Mouse (Mus musculus) liver, embryonic 14.5 days (tissue): ENCODE results near the gene Dnajb6. TPM values are rescaled to one million over a fixed set of nuclear protein-coding genes. Genes with fewer than 3 reads are reported as not detected.

ENCODE experiments used
- ATAC-seq: fragments of 200-750 bp; cut with Nextera tagmentation; 2 replicates; pipeline ENCODE4 v1.8.0; 2017; ENCODE audit warnings: moderate number of reproducible peaks, mild to moderate bottlenecking, moderate library complexity; ENCODE audit not compliant: insufficient read depth
- DNase-seq, 3 experiments: peaks; one replicate each; pipeline ENCODE4 v3.0.0-alpha.2; 2012 to 2013; ENCODE audit warnings: low read depth in 3 of 3, low spot score in 3 of 3
- H3K27ac ChIP-seq: fragments of 300-500 bp; sonication (generic); 2 replicates; pipeline ENCODE4 v1.5.1; 2014; ENCODE audit warnings: moderate library complexity, mild to moderate bottlenecking, control low read depth, inconsistent platforms
- H3K27me3 ChIP-seq: fragments of 300-500 bp; sonication (generic); 2 replicates; pipeline ENCODE4 v1.6.1; 2014; ENCODE audit warnings: mild to moderate bottlenecking, low read length, moderate library complexity; ENCODE audit not compliant: control insufficient read depth, insufficient read depth
- H3K36me3 ChIP-seq: fragments of 300-500 bp; sonication (generic); replicated peaks from 2 replicates; pipeline ENCODE4 v1.6.1; 2014; ENCODE audit warnings: low read depth; ENCODE audit not compliant: control insufficient read depth, insufficient read depth
- H3K4me1 ChIP-seq, 2 experiments: fragments of 200-500 bp in 1 of 2; fragments of 300-500 bp in 1 of 2; sonication (generic) in 1 of 2; replicated peaks; 2 replicates each; pipeline ENCODE4 v1.6.1; 2012 to 2014; ENCODE audit warnings: antibody characterized with exemption in 1 of 2, inconsistent platforms in 1 of 2, low read length in 1 of 2; ENCODE audit not compliant: control insufficient read depth in 2 of 2, insufficient read depth in 2 of 2
- H3K4me2 ChIP-seq: fragments of 300-500 bp; sonication (generic); 2 replicates; pipeline ENCODE4 v1.6.1; 2014; ENCODE audit warnings: low read depth, mild to moderate bottlenecking, control low read depth, moderate library complexity
- H3K4me3 ChIP-seq, 2 experiments: fragments of 200-500 bp in 1 of 2; fragments of 300-500 bp in 1 of 2; sonication (generic) in 1 of 2; 2 replicates each; pipeline ENCODE4 v1.5.1; 2012 to 2014; ENCODE audit warnings: low read depth in 2 of 2, low read length in 2 of 2, mild to moderate bottlenecking in 2 of 2, control low read depth in 1 of 2, inconsistent platforms in 1 of 2, moderate library complexity in 1 of 2; ENCODE audit not compliant: insufficient read depth in 1 of 2
- H3K9ac ChIP-seq: fragments of 300-500 bp; sonication (generic); replicated peaks from 2 replicates; pipeline ENCODE4 v1.6.1; 2014; ENCODE audit warnings: mild to moderate bottlenecking, control low read depth, moderate library complexity
- H3K9me3 ChIP-seq: fragments of 300-500 bp; sonication (generic); 2 replicates; pipeline ENCODE4 v1.6.1; 2016; ENCODE audit warnings: low read length, mixed read lengths; ENCODE audit not compliant: control insufficient read depth
- CTCF ChIP-seq: IDR thresholded peaks from 2 replicates; pipeline ENCODE4 v1.5.1; 2016; ENCODE audit warnings: antibody characterized with exemption, low read depth, control low read depth
- EP300 ChIP-seq: IDR thresholded peaks from 2 replicates; pipeline ENCODE4 v1.6.1; 2016; ENCODE audit warnings: antibody characterized with exemption, low read depth
- WGBS: fragments of 180-500 bp; shearing (Covaris S2); extraction: QIAGEN DNeasy Blood & Tissue Kit; methylation state at CpG from one replicate; pipeline ENCODE4 v1.1.7; 2014; ENCODE audit not compliant: insufficient replicate concordance; 5-methylcytosine and 5-hydroxymethylcytosine counted together
- polyA plus RNA-seq, 2 experiments: library from polyadenylated mRNA; depleted of rRNA in 1 of 2; stranded (reverse) in 1 of 2; unstranded in 1 of 2; fragments of >200 nt; fragmentation: Nextera tagmentation in 1 of 2; extraction: Ambion mirVana in 1 of 2; gene quantifications; 2 replicates each; pipeline versions ENCODE4 v1.2.1 to v1.2.3; 2012 to 2014

Dnajb6 gene
- polyA plus RNA-seq, 2 experiments: 48.3 to 76.0 TPM

DNA sequence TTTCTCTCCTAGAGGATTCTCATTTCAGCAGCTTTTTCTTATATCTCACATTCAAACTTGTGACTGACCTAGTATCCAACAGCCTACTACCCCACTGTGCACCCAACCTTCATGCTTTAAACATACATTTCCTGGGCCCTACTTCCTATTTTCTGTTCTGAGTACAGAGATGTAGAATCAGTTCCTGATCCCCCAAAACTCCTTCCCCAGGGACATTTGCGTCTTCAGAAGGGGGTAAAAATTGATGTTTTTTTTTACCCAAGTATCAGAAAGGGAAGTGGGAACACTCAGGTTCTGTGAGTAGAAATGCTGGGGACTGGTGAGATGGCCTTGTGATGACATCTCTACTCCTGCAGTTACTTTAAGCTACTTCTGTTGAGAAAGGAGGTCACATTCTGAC, 117.5 kb downstream of the Dnajb6 start:
- Histone ChIP-seq H3K27ac (no peak overlapping the region), H3K9ac (no peak overlapping the region), H3K9me3 (no peaks in the 10 kb centered on the region), H3K4me3 (no peak overlapping the region), H3K4me1 (peaks cover 0 to 4% of the 10 kb centered on the region in 2 experiments; a peak in 1 of 4 replicates), H3K4me2 (no peak overlapping the region), H3K36me3 (no peaks in the 10 kb centered on the region), H3K27me3 (no peaks in the 10 kb centered on the region)
- ATAC-seq: no peak
- TF ChIP-seq EP300 (no peak), CTCF (no peak)
- DNase-seq: no peak
- 19% methylated on average over 1 of the region's 1 CpGs for WGBS

- H3K36me3 ChIP-seq: no peaks in the 10 kb centered on the region
- H3K9me3 ChIP-seq: no peaks in the 10 kb centered on the region
- no peak overlapping the region for H3K4me2 ChIP-seq
- no peaks in the 10 kb centered on the region for H3K27me3 ChIP-seq
- H3K4me3 ChIP-seq: no peak overlapping the region
- H3K27ac ChIP-seq: no peak overlapping the region
- peaks cover 0 to 4% of the 10 kb centered on the region in 2 experiments; a peak in 1 of 4 replicates for H3K4me1 ChIP-seq
- ATAC-seq (no peak), DNase-seq (no peak)
- TF ChIP-seq EP300: no peak
- TF ChIP-seq CTCF: no peak
- WGBS: 23% methylated on average over 5 of the region's 5 CpGs
- H3K9ac ChIP-seq: no peak overlapping the region
Measured at GRCm38 (mm10) chr5:29854376-29854775, 118.9 kb downstream of the Dnajb6 start.

GRCm38 (mm10) chr5:29854971-29855370, 119.5 kb downstream of the Dnajb6 start:
- Histone ChIP-seq H3K36me3 (no peaks in the 10 kb centered on the region), H3K9ac (no peak overlapping the region), H3K4me3 (no peak overlapping the region), H3K27ac (no peak overlapping the region), H3K4me1 (peaks cover 0 to 4% of the 10 kb centered on the region in 2 experiments; a peak in 1 of 4 replicates), H3K9me3 (no peaks in the 10 kb centered on the region), H3K27me3 (no peaks in the 10 kb centered on the region), H3K4me2 (no peak overlapping the region)
- 32% methylated on average over 1 of the region's 1 CpGs for WGBS
- ATAC-seq: no peak
- TF ChIP-seq CTCF (no peak), EP300 (no peak)
- no peak for DNase-seq

DNA sequence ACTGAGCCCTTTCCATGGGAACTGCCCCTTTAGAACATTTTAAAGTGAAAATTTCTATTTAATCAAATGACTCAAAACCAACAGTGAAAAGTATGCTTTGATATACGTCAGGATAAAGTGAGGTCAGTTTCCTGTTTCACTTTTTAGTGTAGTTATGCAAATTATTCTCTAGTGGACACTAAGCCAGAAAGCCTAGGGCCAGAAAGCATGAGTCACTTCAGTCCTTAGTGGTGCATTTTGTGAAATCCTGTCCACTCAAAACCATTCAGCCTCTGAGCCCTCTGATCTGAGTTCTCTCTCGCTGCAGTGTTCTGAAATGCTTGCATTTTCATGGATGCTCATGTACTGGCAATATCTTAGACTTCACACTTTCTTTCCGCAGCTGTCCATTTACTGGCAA, 126.0 kb downstream of the Dnajb6 start:
- Histone ChIP-seq H3K9me3 (no peaks in the 10 kb centered on the region), H3K27ac (no peak overlapping the region), H3K36me3 (no peaks in the 10 kb centered on the region), H3K9ac (no peak overlapping the region), H3K4me1 (no peaks in the 10 kb centered on the region), H3K27me3 (no peaks in the 10 kb centered on the region), H3K4me2 (no peak overlapping the region), H3K4me3 (no peak overlapping the region)
- DNase-seq (no peak), ATAC-seq (no peak)
- no peak for TF ChIP-seq CTCF
- no peak for TF ChIP-seq EP300
- WGBS: 54% methylated on average over 3 of the region's 3 CpGs

DNA sequence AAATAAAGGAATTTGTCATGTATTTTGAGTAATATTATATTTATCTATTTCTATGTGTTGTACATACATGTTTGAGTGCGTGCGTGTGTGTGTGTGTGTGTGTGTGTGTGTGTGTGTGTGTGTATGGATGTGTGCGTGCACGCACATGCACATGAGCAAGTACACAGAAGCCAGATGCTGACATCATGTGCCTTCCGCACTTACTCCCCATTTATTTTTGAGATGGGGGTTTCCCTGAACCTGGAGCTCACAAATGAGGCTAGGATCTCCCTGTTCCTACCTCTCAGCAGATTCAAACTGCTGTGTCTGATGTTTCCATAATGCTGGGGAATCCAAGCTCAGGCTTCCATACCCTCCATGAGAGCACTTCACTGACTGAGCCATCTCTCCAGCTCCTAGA, 126.9 kb downstream of the Dnajb6 start:
- WGBS: 77% methylated on average over 5 of the region's 5 CpGs
- no peaks in the 10 kb centered on the region for H3K4me1 ChIP-seq
- H3K9me3 ChIP-seq: no peaks in the 10 kb centered on the region
- H3K27ac ChIP-seq: no peak overlapping the region
- no peaks in the 10 kb centered on the region for H3K36me3 ChIP-seq
- no peak overlapping the region for H3K4me2 ChIP-seq
- no peak for TF ChIP-seq EP300
- TF ChIP-seq CTCF: no peak
- no peak for DNase-seq
- H3K9ac ChIP-seq: no peak overlapping the region
- H3K27me3 ChIP-seq: no peaks in the 10 kb centered on the region
- no peak overlapping the region for H3K4me3 ChIP-seq
- no peak for ATAC-seq
